Mouse (Mus musculus): ENCODE data around the gene Nfatc3. TPM values are rescaled to one million over a fixed set of nuclear protein-coding genes. Genes with fewer than 3 reads are reported as not detected.

The Nfatc3 gene
- polyA plus RNA-seq, 1 experiment from 2014 or later, result 6.6 TPM

DNA sequence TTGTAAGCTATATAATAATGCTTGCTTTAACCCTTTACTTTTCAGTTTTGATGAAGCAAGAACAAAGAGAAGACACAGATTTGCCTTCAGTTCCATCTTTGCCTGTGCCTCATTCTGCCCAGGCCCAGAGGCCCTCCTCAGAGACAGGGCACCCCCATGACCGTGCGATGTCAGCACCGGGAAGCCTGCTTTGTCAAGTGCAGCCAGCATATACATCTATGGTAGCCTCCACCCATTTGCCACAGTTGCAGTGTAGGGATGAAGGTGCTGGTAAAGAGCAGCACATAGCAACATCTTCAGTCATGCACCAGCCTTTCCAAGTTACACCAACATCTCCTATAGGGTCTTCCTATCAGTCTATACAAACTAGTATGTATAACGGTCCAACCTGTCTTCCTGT lies 49.4 kb downstream of the Nfatc3 start:
- no peak for DNase-seq (ENCODE audit: extremely low spot score, low spot score)
- H3K9me3 ChIP-seq, result no peaks in the 10 kb centered on the region
- H3K27ac ChIP-seq, result no peak overlapping the region
- no peaks in the 10 kb centered on the region for H3K4me1 ChIP-seq
- 94% methylated on average over 4 of the region's 4 CpGs for WGBS
- H3K27me3 ChIP-seq (ENCODE audit: poor library complexity, severe bottlenecking), result no peaks in the 10 kb centered on the region
- H3K36me3 ChIP-seq (replicated peaks), result peaks cover 89% of the 10 kb centered on the region
- no peak overlapping the region for H3K4me3 ChIP-seq

DNA sequence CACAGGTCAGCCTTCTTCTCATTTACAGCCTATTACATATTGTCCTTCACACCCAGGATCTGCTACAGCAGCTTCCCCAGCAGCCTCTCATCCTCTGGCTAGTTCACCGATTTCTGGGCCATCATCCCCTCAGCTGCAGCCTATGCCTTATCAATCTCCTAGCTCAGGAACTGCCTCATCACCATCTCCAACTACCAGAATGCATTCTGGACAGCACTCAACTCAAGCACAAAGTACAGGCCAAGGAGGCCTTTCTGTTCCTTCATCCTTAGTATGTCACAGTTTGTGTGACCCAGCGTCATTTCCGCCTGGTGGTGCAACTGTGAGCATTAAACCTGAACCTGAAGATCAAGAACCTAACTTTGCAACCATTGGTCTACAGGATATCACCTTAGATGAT lies 50.1 kb downstream of the Nfatc3 start:
- H3K4me3 ChIP-seq, result no peak overlapping the region
- H3K9me3 ChIP-seq, result no peaks in the 10 kb centered on the region
- DNase-seq (ENCODE audit: extremely low spot score, low spot score), result no peak
- no peaks in the 10 kb centered on the region for H3K4me1 ChIP-seq
- peaks cover 84% of the 10 kb centered on the region for H3K36me3 ChIP-seq (replicated peaks)
- WGBS, result 95% methylated on average over 3 of the region's 3 CpGs
- H3K27me3 ChIP-seq (ENCODE audit: poor library complexity, severe bottlenecking), result no peaks in the 10 kb centered on the region
- H3K27ac ChIP-seq, result no peak overlapping the region

DNA sequence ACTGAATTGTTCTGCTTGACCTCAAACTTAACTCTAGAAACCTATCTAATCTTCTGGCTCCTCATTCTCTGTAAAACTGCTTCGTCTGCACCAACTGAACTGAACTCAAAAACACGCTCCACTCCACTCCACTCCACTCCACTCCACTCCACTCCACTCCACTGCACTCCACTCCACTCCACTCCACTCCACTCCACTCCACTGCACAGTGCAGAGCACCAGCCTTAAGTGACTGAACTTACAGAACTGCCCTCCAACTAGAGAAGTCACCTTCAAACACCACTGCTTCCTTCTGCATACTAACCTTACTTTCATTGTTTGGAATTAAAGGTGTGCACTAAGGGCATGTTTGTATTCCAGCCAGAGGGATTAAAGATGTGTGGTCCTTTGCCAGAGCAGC lies 53.4 kb downstream of the Nfatc3 start:
- no peak for DNase-seq (ENCODE audit: extremely low spot score, low spot score)
- H3K27ac ChIP-seq, result no peak overlapping the region
- H3K36me3 ChIP-seq (replicated peaks), result peaks cover 79% of the 10 kb centered on the region
- WGBS, result 96% methylated on average over 2 of the region's 2 CpGs
- no peaks in the 10 kb centered on the region for H3K4me1 ChIP-seq
- H3K4me3 ChIP-seq, result no peak overlapping the region
- no peaks in the 10 kb centered on the region for H3K27me3 ChIP-seq (ENCODE audit: poor library complexity, severe bottlenecking)
- H3K9me3 ChIP-seq, result no peaks in the 10 kb centered on the region

DNA sequence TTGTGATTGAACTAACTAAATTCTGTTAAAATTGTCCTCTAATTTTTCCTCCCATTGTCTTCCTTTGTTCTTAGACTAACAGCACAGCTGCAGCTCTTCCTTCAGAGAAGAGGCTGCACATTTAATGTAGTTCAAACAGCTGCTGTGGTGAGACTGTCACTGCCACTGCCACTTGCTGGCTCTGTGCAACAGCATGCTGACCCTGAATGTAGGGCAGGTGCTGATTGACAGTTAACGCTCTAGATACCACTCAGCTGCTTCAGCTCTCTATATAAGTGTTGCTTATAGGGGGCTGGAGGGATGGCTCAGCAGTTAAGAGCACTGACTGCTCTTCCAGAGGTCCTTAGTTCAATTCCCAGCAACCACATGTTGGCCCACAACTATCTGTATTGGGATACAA lies 53.9 kb downstream of the Nfatc3 start:
- Histone ChIP-seq H3K4me3 (no peak overlapping the region), H3K36me3 (replicated peaks) (peaks cover 80% of the 10 kb centered on the region), H3K4me1 (no peaks in the 10 kb centered on the region), H3K9me3 (no peaks in the 10 kb centered on the region), H3K27me3 (ENCODE audit: poor library complexity, severe bottlenecking) (no peaks in the 10 kb centered on the region), H3K27ac (no peak overlapping the region)
- DNase-seq (ENCODE audit: extremely low spot score, low spot score), result no peak
- 96% methylated on average over 1 of the region's 1 CpGs for WGBS

DNA sequence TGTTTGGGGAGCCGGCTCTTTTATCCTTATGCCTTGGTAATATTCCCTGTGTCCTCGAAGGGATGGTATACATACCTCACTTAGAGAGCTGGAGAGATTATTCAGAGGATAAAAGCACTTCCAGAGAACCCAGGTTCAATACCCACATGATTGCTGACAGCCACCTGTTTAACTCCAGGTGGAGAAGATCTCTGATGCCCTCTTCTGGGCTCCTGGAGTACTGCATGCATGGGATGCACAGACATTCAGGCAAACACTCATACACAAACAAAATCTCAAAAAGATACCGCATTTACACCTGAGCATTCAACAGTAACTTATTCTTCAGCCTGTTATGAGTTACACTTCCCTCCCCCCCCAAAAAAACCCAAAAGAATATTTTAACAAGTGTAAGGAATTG lies 57.3 kb downstream of the Nfatc3 start:
- Histone ChIP-seq H3K27ac (no peak overlapping the region), H3K4me1 (no peaks in the 10 kb centered on the region), H3K9me3 (no peaks in the 10 kb centered on the region), H3K36me3 (replicated peaks) (peaks cover 69% of the 10 kb centered on the region), H3K4me3 (no peak overlapping the region), H3K27me3 (ENCODE audit: poor library complexity, severe bottlenecking) (no peaks in the 10 kb centered on the region)
- WGBS, result 94% methylated on average over 3 of the region's 3 CpGs
- DNase-seq (ENCODE audit: extremely low spot score, low spot score), result no peak

DNA sequence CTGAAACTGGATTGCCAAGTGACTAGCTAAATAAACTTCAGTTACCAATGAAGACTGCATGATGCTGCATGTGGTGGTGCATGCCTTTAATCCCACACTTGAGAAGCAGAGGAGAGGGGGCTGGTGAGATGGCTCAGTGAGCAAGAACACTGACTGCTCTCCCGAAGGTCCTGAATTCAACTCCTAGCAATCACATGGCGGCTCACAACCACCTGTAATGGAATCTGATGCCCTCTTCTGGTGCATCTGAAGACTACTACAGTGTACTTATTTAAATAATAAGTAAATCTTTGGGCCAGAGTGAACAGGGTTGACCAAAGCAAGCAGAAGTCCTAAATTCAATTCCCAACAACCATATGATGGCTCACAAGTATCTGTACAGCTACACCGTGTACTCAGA lies 64.8 kb downstream of the Nfatc3 start:
- no peak overlapping the region for H3K4me3 ChIP-seq
- WGBS, result 82% methylated on average over 3 of the region's 3 CpGs
- H3K27ac ChIP-seq, result no peak overlapping the region
- no peak for DNase-seq (ENCODE audit: extremely low spot score, low spot score)
- no peaks in the 10 kb centered on the region for H3K9me3 ChIP-seq
- peaks cover 55% of the 10 kb centered on the region for H3K36me3 ChIP-seq (replicated peaks)
- no peaks in the 10 kb centered on the region for H3K4me1 ChIP-seq
- H3K27me3 ChIP-seq (ENCODE audit: poor library complexity, severe bottlenecking), result no peaks in the 10 kb centered on the region

- Histone ChIP-seq H3K4me3 (no peak overlapping the region), H3K4me1 (no peaks in the 10 kb centered on the region), H3K36me3 (replicated peaks) (peaks cover 58% of the 10 kb centered on the region), H3K27me3 (ENCODE audit: poor library complexity, severe bottlenecking) (no peaks in the 10 kb centered on the region), H3K27ac (no peak overlapping the region), H3K9me3 (no peaks in the 10 kb centered on the region)
- 100% methylated on average over 1 of the region's 1 CpGs for WGBS
- DNase-seq (ENCODE audit: extremely low spot score, low spot score), result no peak
Observed at GRCm38 (mm10) chr8:106126055-106126454, 67.4 kb downstream of the Nfatc3 start.

DNA sequence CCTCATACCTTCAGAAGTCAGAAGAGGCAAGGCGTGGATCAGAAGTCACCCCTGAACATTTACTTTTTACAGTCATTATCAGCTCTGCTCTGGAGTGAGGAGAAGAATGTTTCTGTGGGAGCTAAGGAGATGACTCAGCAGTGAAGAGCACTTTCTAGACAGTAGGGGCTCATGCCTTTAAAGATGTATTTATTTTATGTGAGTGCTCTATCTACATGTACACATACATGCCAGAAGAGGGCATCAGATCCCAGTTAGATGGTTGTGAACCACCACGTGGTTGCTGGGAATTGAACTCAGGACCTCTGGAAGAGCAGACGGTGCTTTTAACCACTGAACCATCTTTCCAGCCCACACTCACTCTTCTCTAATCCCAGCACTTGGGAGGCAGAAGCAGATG lies 68.4 kb downstream of the Nfatc3 start:
- Histone ChIP-seq H3K27me3 (ENCODE audit: poor library complexity, severe bottlenecking) (no peaks in the 10 kb centered on the region; the same call in 1 of the 2 replicates), H3K36me3 (replicated peaks) (peaks cover 64% of the 10 kb centered on the region), H3K27ac (no peak overlapping the region), H3K9me3 (no peaks in the 10 kb centered on the region), H3K4me3 (no peak overlapping the region), H3K4me1 (no peaks in the 10 kb centered on the region)
- no peak for DNase-seq (ENCODE audit: extremely low spot score, low spot score)
- WGBS, result 65% methylated on average over 3 of the region's 3 CpGs

DNA sequence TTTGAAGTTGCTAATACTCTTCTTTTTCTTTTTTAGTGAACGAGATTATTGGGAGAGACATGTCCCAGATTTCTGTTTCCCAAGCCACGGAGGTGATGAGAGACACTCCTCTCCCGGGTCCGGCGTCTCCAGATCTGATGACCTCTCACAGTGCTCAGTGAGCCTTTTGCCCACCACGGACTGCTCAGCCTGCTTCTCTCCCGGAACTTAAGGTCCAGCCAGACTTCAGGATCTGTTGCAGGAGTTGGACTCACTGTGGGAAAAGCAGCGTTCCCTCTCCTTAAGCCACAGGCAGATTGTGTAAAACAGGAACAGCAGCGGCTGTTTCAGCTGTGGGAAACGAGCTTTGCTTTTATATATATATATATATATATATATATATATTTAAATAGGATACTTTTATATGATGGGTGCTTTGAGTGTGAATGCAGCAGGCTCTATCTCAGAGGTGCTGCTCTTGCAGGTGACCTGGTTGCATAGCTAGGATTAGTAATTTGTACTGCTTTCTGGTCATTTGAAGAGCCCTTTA lies 69.3 kb downstream of the Nfatc3 start:
- Histone ChIP-seq H3K36me3 (replicated peaks) (peaks cover 72% of the 10 kb centered on the region), H3K27ac (no peak overlapping the region), H3K9me3 (no peaks in the 10 kb centered on the region), H3K4me1 (no peaks in the 10 kb centered on the region), H3K4me3 (no peak overlapping the region), H3K27me3 (ENCODE audit: poor library complexity, severe bottlenecking) (peaks cover 8% of the 10 kb centered on the region)
- WGBS, result 90% methylated on average over 10 of the region's 10 CpGs
- DNase-seq (ENCODE audit: extremely low spot score, low spot score), result no peak

DNA sequence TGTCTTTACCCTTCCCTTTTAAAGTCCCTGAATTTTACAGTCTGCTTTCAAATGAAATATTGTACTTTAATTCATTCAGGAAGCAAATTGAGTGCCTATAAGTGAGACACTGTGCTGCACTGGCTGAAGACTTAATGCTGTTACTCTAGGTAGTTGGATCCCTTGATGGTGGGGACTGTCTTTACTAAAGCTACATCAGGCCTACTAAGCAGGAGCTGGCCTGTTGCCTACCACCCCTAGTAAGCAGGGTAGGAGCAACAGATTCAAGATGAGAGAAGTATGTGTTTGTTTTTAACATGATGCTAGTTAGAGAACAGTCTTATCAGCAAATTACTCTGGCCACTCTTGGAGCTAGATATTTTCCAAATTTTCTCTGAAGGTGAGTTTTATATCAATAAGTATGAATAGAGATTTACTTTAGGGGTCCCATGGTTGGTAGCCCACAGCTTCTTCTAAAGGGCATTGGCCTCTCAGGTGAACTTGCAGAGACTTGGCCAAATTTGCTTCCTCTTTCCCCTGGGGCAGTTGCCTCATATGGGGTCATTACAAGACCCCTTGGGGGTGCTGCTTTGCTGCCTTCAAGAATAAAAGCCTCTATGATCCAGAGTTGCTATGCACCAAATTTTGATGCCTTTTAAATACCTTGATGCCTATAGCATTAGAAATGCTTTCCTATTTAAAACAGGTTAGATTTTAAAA lies 70.7 kb downstream of the Nfatc3 start:
- Histone ChIP-seq H3K27me3 (ENCODE audit: poor library complexity, severe bottlenecking) (peaks cover 23% of the 10 kb centered on the region), H3K36me3 (replicated peaks) (peaks cover 68% of the 10 kb centered on the region), H3K27ac (no peak overlapping the region), H3K4me1 (no peaks in the 10 kb centered on the region), H3K4me3 (no peak overlapping the region), H3K9me3 (no peaks in the 10 kb centered on the region)
- no peak for DNase-seq (ENCODE audit: extremely low spot score, low spot score)

DNA sequence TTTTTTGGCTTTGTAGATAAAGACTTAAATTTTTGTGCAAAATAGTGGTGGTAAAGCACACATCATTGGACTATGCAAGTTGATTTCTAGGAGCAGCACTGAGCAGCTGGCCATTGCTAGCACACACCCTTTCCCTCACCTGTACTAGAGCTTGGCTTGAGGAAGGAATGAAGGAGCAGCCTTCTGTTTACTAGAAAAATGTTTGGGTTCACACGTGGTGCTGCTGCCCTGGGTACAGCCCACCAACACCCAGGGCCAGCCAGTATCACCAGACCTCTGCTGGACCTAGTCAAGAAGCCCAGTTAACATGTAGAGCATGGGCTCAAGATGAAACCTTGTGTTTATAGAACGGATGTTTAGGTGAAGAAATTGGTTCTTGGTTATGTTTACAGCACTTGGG lies 71.4 kb downstream of the Nfatc3 start:
- Histone ChIP-seq H3K9me3 (no peaks in the 10 kb centered on the region), H3K27me3 (ENCODE audit: poor library complexity, severe bottlenecking) (peaks cover 29% of the 10 kb centered on the region), H3K4me3 (no peak overlapping the region), H3K36me3 (replicated peaks) (peaks cover 67% of the 10 kb centered on the region), H3K4me1 (peaks cover 4% of the 10 kb centered on the region; the same call in 1 of the 2 replicates), H3K27ac (no peak overlapping the region)
- WGBS, result 81% methylated on average over 2 of the region's 2 CpGs
- DNase-seq (ENCODE audit: extremely low spot score, low spot score), result no peak

DNA sequence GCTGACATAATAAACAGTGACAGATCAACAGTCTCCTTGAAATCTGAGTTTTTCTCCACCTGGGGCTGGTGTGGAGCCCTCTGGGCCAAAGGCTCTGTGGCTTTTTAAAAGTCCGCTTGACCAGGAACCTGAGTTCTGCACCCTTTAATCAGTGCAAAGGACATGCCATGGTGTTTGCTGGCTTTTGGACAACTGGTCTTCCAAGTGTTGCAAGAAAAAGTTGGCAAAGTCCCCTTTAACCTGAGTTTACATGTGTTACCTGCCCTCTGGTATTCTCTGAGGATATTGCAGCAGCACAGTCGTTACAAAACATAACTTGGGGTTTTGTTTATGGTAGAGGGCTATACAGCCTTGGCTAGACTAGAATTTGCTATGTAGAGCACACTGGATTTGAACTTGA lies 71.9 kb downstream of the Nfatc3 start:
- Histone ChIP-seq H3K27ac (no peak overlapping the region), H3K4me1 (peaks cover 9% of the 10 kb centered on the region), H3K4me3 (no peak overlapping the region), H3K27me3 (ENCODE audit: poor library complexity, severe bottlenecking) (peaks cover 34% of the 10 kb centered on the region), H3K9me3 (no peaks in the 10 kb centered on the region), H3K36me3 (replicated peaks) (peaks cover 67% of the 10 kb centered on the region)
- DNase-seq (ENCODE audit: extremely low spot score, low spot score), result no peak
- WGBS, result 87% methylated on average over 2 of the region's 2 CpGs

DNA sequence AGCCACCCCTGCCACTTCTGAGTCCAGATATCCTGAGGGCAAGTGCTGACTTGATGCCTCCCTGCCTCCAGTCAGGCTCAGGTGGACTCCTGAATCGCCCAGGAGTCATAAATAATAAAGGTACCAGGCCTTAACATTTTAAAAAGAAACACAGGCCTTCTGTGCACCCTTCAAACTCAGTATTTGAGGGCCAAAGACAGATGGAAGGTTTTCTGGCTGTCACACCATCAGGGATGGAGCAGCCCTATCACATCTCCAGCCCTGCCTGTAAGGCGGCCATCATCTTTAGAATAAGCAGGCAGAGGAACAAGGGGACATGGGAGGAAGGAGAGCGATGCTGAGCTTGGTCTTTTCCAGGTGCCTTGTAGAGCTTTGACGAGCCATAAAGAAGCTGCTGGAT lies 72.4 kb downstream of the Nfatc3 start:
- Histone ChIP-seq H3K27me3 (ENCODE audit: poor library complexity, severe bottlenecking) (peaks cover 39% of the 10 kb centered on the region), H3K36me3 (replicated peaks) (peaks cover 66% of the 10 kb centered on the region), H3K9me3 (no peaks in the 10 kb centered on the region), H3K27ac (no peak overlapping the region), H3K4me3 (no peak overlapping the region), H3K4me1 (peaks cover 14% of the 10 kb centered on the region)
- WGBS, result 92% methylated on average over 4 of the region's 4 CpGs
- no peak for DNase-seq (ENCODE audit: extremely low spot score, low spot score)

Measured in forebrain, embryonic 10.5 days (tissue).